Mouse (Mus musculus) spleen, postnatal 4 days (tissue): ENCODE data around the gene Akap6.
A peak's percentile ranks its signal among the peaks of the same experiment; 100 is the strongest.

Source experiments
- DNase-seq, 2 experiments: peaks; one replicate each; pipeline ENCODE4 v3.0.0; 2022; ENCODE audit warnings: low spot score in 2 of 2

Gene Akap6

DNA sequence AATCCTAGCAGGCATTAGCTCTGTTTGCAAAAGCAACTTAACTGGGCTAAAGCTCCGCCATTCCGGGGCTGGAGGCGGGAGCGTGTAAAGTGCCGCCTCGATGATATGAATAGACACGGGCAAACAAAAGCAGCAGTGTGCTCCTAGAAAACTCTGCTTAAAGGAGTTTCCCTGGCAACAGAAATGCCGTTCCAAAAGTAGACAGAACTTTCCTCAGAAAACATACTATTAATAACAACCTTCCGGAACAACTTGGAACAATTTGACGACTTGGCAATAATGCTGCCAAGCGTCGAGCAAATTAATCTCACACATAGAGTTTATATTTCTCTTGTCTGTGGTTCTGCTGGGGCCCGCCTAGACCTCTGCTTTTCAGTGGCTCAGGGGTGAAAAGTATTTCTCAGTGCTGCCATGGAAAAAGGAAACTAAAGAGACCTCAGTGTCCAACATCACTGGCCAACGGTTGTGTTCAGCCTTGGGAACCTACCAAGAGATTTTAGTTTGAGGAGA, 334.3 kb downstream of the Akap6 start:
- no peak for DNase-seq

DNA sequence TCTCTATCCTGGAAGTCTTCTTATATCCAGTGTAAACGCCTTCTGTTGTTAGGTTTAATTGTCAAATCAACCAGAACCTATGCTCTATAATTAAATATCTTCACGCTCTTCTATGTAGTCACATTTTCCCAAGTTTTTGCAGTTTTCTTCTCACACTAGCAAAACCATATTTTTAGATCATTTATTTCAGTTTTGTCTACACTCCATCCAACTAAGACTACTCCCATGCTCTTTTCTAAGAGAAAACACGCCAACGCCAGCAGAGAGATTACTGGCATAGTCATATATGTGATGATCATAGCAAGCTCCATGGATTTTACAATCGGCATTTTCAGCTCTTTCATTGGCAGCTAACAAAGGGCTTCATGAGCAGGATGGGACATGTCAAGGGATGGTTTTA, 341.5 kb downstream of the Akap6 start:
- DNase-seq = no peak

DNA sequence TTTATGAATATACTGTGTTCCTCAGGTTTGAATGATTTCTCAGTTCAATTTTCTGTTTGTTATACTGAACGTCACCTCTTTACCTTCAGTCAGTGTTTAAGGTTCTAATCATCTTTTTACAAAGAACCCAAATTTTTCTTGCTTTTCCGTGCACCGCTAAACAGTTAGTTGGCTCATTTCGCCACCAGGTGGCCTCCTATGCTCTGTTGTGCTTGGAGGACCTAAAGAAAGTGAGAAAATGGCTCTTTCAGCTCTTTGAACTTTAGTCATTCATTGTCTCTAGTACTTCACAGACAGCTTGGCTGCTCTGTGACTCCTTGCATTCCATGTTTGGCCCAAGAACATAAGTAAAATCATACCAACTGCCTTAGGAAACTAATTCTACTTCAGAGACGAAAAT, 343.6 kb downstream of the Akap6 start:
- peak in 1 of 2 experiments; percentile 14 for DNase-seq

DNA sequence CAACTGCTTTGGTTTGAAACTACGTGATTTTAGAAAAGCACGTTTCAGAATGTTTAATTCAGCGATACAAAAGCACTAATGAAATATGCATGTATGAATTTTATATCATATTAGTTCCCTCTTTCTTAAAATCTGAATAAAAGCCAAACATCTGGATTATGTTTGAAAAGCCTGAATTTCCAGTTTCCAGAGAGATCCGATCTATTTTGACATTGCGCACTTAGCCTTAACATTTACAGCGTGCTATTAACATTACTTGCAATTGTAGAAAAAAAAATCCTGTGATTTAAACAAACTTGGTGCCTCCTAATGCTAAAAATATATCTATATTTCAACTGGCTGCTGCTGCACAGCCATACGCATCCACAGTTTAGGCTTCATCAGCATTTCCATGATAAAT, 358.4 kb downstream of the Akap6 start:
- no peak for DNase-seq

DNA sequence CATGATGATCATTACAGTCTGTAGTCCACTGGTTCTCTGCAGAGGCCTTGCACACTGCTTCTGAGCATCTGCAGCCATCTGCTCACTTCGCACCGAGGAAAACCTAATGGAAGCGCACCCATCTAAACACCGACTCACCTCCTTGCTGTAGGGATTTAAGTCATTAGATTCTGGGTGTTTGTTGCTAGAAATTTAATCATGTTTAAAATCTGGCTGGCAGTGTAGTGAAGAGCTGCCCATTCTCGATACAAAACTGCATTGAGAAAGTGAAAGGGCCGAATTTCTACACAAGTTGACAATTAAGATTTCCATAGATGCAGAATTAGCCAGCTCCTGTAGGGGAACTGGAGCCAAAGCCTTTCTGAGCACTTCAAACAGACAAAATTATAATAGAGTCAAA, 361.7 kb downstream of the Akap6 start:
- no peak for DNase-seq

DNA sequence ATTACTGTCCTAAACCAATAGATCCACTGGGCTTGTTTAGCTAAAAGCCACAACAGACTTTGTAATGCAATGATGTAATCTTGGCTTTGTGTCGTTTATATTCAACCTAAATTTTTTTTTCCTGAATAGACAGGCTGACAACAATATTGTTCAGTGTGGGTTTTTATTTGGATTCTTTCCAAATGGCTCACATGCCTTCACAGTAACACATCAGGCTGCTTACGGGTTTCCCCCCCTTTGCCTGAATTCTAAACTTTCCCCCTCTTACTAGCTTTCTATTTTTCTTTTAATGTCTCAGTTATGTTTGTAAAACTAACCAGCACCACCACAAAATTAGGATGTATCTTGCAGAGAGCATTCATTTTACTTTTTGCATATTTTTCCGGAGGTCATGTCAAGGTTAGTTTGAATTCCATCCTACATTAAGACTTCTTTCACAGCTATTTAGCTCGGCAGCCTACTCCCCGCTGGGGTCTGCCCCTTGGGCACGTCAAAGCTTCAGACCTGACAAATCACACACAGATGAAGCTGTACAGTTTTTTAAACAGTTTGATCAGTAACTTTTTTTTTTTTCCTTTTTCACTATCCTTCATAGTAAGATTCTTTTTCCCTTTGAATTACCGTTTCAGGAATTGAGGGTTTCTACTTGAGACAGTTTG, 362.4 kb downstream of the Akap6 start:
- no peak for DNase-seq

DNA sequence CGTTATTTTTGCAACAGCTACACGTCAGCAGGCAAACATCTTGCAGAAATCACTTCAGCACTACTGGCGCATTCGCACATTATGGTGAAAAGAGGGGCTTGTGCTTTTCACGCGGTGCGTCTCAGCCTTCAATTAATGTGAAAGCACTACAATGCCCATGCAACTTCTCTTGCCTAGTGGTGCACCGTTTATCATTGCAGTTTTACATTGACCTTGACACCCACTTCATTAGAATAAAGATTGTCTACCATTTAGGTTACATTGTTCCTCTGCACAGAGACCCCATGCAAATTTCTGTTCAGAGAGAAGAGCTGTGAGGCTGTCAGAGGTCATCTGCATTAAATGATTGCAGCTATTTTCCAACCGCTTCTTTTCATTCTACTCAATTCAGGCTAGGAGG, 363.8 kb downstream of the Akap6 start:
- no peak for DNase-seq

DNA sequence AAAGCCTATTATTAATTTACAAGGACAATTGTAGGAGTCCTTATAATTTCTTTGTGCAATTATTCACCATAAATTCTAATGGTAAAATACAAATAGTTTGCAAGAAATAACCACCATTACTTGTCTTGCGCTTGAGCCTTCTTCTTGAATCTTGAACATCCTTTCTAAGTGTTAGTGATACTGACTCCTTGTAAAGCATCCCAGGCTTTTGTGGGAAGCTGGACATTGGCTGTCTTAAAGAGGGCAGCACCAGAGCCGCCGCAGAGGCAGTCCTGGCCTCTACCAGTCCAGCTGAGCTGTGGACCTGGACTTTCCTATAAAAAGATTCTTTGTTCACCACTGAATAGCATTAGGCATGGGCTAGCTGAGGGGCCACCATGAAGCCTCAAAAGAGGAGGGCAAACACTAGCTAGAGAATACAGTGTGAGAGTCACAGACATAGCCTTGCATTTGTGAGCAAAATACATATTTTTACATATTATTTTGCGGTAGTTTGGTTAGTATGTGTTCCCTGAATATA, 365.1 kb downstream of the Akap6 start:
- no peak for DNase-seq

DNA sequence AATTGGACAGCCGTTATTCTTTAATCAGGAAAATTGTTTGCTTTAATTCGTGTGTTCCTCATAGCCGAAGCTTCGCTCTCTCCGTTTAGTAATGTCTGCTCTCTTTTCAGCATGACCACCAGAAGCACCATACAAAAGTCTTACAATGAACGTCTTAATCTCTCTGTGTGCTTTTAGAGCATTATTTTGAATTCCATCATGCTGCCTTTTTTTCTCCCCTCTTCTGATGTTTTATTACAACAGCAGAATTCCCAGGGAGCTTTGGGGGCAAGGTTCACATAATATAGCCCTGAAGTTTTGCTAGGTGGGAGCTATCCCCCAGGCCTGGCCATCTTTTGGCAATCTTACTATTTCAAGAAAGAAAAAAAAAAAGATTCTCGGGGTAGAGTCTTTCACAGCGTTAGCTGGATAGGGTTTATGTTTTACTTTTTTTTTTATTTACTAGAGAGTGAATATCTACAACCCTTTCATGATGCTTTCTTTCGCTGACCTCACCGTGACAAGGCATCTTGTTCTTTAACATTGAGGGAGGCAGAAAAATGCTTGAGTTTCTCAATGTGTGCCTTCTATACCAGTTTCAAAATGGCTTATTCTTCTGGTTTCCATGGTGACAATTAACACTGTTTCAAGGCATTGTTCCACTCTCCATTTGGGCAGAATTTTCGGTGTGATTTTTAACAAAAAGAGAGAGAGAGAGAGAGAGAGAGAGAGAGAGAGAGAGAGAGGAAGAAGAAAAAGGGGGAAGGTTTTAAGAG, 366.0 kb downstream of the Akap6 start:
- no peak for DNase-seq

DNA sequence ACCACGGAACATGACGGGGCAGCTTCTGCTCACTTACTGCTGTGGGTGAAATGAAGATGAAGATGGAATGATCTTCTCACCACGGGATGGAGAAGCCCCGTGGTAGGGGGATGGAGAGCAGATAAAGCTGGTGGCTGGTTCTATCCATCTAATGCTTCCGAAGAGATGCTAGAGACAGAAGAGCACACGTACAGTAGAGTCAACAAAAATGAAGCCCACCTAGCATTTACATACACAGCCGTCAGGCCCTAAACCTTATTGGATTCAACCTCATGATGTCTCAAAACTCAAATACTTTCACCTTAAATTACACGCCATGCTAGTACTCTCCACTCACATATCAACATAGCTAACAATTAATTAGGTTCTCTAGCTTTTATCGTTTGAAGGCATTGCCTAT, 367.1 kb downstream of the Akap6 start:
- DNase-seq = no peak

DNA sequence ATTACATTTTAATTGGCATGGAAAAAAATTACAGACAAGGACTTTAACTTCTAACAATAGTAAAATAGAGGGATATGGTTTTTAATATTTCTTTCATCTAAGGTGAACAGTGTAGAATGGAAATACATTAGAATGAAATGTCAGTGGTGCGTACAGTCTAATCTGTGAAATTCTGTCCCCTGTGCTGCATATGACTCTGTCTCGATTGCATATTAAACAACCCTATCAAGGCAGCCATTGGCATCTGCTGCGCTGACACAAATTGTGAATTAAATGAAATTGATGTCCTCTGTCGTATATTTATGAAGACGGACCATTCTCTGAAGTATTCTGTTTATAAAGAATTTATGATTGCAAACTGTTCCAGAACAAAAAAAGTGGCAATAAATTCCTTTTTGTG, 371.7 kb downstream of the Akap6 start:
- DNase-seq = no peak

DNA sequence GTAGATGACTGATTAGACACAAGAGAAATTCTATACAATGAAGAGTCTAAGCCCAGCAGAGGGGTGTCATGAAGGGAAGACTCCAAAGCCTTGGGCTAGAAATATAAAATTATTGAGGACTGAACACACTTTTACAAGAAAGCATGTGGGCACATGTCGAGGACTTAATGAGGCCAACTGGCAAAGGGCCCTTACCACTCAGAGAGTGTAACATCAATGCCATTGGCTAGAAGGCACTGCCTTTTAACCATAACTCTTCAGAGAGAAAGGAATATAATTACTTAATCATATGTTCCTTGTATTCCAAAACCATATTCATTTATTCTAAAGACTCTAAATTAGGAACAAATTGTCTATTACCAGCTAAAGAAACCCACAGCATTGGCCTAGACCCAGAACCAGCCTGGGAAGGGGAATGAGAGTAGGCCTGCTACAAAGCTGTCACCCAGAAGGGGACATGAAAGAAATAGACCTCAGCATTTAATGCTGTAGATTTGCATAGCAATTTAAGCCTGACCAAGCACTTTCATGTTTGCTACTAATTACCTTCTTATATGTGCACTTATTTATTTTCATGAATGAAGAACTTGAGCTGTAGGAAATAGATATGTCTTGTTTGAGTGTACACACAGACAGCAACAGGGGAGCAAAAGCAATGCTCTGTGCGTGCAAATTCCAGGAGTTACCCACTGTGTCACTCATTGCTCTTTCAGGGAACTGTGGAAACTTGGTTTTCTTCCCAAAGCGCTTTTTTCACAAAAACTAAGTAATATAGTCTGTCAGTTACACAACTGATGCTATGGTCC, 377.6 kb downstream of the Akap6 start:
- DNase-seq = no peak

DNA sequence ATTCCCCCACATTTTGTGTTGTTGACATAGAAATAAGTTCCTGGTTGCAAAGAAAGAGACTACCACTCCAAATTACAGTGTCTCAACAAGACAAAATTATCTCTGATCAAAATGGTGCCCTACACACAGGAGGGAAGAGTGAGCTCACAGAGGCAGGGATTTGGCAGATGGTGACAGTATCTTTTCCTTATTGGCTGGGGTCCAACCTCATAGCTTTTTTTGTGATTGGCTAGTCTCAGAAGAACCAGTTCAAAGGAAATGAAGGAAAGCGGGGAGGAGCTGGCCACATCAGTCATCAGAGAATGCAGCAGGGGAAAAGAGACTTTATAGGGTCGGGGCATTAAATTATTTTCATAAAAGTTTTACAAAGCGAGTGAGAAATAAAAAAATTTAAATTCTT, 386.6 kb downstream of the Akap6 start:
- no peak for DNase-seq

DNA sequence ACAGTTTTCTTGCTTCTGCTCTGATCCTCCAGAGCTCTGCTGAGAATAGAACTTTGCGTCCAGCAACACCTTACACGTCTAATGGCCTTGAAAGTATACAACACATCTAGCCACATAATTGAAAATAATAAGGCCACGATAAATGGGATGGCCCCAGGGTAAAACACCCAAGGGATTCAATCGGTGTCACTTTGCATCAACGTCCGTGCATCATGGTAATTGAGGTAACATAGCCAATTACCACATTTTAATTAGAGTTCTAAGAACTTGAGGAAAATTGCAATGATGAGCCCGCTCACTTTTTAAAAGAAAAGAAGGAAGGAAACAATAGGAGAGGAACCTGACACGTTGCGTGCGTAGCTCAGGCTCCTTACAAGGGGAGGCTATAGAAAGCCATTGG, 413.1 kb downstream of the Akap6 start:
- DNase-seq = no peak

DNA sequence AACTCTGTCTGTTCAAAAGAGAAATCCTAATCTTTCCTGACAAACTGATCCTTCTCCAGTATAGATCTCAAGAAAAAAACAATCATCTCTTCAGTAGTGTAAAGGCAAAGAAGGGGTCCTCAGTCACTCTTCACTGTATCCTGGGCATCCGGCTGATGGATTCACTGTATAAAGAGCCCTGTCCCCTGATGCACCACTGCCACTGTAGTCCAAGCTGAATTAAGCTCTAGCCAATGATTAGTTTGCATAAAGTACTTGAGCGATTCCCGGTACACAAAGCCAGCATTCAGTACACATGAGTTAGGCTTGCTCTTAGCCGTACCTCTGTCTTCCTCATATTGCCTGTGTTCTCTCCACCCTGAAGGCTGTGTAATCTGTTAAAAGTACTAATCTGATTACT, 420.2 kb downstream of the Akap6 start:
- DNase-seq = no peak

DNA sequence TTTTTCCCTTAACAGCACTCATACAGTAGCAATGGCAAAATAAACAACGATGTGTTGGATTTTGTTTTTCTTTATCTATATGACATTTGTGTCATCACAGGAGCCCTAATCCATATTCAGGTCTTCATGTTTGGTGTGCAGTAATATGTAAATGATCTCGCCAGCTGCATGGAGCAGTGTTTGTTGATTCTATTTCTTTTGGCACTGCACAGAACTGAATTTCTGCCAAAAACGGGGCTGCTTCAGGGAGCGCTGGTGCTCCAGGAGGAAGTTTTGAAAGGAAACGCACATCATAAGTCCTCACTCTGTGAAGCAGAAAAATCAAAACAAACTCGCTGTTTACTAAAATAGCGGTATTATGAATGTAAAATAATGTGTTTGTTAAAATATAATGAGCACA, 424.9 kb downstream of the Akap6 start:
- no peak for DNase-seq

DNA sequence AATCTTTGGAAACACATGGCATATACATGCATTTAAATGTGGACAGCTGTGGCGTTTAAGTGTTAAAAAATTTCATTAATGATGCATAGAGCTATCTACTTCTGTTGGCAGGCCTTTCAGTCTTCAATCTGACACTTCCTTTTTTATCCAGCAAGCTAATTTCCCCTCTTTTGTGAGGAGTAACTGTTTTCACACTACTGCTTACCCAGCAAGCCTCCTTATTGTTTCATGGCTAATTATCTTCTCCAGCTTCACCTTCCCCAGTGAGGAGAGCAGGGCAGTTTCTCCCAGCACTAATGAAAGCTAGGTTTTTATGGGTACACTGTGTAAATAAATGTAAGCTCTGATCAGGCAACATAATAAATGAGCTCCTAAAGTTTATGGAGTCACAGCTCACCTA, 425.5 kb downstream of the Akap6 start:
- DNase-seq = no peak

DNA sequence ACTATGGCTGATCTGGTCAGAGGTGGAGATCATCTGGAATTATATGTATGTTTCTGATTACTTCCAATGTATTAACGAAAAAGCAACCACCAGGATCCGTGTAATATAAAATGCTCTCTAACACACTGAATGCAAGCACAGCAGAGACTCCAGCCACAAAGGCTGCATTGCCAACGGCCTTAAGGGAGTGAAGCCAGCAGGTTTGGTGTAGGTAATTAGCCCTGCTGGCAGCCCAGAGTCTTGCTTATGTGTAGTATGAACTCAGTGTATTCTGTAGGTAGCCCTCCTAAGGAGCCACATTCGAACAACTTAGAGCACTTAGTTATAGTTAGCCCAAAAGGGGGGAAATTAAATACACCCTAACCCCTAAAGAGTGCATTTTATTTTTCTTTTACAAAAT, 426.1 kb downstream of the Akap6 start:
- DNase-seq = no peak

DNA sequence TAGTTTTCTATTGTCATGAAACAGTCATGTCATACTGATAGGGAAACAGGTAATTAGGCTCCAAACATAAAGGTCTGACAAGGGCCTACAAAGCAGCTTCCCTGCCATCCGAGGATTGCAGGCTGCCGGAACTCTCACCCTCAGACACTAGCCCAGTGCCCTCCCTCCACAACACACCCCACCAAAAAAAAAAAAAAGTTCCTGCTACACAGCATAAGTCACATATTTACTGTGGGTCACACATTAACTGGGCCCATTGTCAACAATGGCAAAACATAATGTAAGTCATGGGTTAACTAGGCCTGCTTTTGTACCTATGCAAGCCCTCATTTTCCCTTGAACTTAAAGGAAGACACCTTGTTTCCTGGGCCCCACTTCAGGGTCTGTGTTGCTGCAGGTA, 435.0 kb downstream of the Akap6 start:
- no peak for DNase-seq

DNA sequence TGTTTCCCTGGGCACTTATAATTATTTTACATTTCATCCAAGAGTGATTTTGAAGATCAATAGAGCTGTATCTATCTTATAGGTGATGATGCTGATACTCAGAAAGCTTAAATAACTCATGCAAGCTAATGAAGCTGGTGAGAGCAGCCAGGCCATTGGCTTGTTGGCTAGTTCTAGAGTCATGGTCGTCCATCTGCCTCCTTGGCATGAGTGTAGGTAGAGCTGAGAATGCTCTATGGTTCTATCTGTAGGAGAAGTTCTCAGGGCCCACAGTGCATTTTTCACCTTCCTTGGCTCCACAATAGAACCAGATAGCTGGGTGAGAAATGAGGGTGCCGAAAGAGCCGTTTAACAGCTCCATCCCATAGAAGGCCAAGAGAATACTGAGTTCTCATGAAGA, 438.1 kb downstream of the Akap6 start:
- no peak for DNase-seq

DNA sequence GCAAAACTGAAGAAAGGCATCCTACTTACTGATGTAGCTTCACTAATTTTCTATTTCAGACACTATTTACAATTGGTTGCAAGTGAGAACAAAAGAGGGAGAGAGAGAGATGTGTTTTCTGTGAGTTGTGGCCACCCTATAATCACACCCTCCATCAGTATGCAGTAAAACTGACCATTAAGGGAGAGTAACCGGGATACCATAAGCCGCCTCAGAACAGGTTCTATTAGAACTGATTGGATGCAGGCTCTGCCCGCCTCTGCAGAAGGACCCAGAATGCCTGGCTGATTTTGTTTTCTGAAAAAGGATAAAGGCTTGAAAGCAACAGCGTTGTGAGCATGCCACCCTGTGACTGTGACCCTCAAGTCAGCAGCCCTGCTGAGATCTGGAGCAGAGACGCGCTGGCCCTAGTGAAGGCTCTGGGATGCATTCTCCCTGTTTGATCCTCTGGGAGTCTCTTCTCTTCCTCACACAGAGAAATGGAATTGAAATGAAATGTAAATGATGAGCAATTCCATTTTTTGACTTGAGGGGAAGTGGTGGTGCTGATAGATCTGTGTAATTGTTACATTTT, 445.0 kb downstream of the Akap6 start:
- no peak for DNase-seq

DNA sequence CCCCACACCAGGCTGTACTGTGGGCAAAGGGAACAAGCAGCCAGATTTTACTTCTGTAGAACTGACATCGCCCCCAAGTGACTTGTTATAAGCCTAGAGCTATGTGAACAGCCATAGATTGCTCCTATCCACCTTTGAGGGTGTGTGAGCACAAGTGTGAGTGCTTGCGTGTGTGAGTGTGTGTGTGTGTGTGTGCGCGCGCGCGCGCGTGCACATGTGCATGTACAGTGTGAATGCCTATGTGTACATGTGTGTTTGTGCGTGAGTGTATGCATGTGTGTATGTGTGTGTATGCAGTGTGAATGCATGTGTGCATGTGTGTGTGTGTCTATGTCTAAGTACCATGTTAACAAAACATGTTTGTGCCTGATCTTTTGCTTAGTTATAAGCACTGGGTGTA, 445.6 kb downstream of the Akap6 start:
- DNase-seq = no peak
